Comparison of ENCODE assay signal across 8 mouse cellular contexts in the genomic region with DNA sequence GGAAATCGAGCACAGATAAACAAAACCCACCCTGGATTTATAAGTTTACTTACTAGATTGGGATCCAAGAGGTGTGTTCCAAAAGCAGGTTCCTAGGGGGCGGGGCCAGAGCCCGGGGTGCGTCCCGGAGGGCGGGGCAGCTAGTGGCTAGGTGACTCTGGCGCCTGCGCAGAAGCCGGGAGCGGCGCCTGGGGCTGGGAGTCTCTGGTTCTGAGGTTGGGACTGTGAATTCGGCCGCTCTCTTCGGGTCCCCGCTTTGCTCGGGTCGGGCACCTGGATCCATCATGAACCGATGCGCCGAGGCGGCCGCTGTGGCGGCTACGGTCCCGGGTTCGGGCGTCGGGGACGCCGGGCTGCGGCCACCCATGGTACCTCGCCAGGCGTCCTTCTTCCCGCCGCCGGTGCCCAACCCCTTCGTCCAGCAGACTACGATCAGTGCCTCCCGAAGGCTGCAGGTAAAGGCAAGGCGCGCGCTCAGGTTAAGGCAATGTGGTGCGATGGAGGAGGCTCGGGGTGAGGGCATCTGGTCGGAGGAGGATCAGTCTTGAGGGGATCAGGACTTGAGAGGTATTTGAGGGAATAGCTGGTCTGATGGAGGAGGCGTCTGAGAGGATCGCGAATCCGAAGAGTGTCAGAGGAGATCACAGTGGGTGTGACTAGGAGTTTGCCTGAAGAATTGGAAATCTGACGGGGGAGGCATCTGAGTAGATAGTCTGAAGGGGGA. TPM values are rescaled to one million over a fixed set of nuclear protein-coding genes. Genes with fewer than 3 reads are reported as not detected.
DNase-seq lines count a peak whose midpoint lies in the region; ATAC-seq and TF ChIP-seq lines count a peak whose summit lies in the region.

A gene (plus strand): TSS at position 169 of the 724 bp plus-strand sequence.

- TF ChIP-seq POLR2A in brain, embryonic 14.5 days (IDR thresholded peaks at IDR 0.05; ENCODE audit: borderline replicate concordance, extremely low read depth, insufficient read depth, insufficient read length, poor library complexity, severe bottlenecking) = peak; percentile 38; the same call in 1 of the 2 replicates
- no peak for TF ChIP-seq POLR2A in spleen, adult 2 months (IDR thresholded peaks at IDR 0.05; ENCODE audit: low read depth, low read length)

- no peaks in the 10 kb centered on the region; the same call in 1 of the 2 replicates for H3K27me3 ChIP-seq in embryonic facial prominence, embryonic 15.5 days
- H3K27me3 ChIP-seq in heart, embryonic 12.5 days (replicated peaks) = peaks cover 10% of the 10 kb centered on the region; the same call in 1 of the 2 replicates
- H3K27me3 ChIP-seq in kidney, embryonic 15.5 days = peaks cover 13% of the 10 kb centered on the region; the same call in 1 of the 2 replicates
- peaks cover 4% of the 10 kb centered on the region; the same call in 1 of the 2 replicates for H3K27me3 ChIP-seq in midbrain, embryonic 15.5 days (replicated peaks)
- peaks cover 4% of the 10 kb centered on the region; the same call in 1 of the 2 replicates for H3K27me3 ChIP-seq in spleen, adult 2 months (ENCODE audit: control insufficient read depth, insufficient read depth, low read length)

- peaks cover 16% of the 10 kb centered on the region for H3K36me3 ChIP-seq in embryonic facial prominence, embryonic 15.5 days
- H3K36me3 ChIP-seq in heart, embryonic 12.5 days = peaks cover 8% of the 10 kb centered on the region; the same call in 1 of the 2 replicates
- H3K36me3 ChIP-seq in kidney, embryonic 15.5 days = no peaks in the 10 kb centered on the region; the same call in 1 of the 2 replicates
- H3K36me3 ChIP-seq in midbrain, embryonic 15.5 days (replicated peaks) = no peaks in the 10 kb centered on the region
- H3K36me3 ChIP-seq in spleen, adult 2 months (ENCODE audit: control insufficient read depth, insufficient read depth, low read length) = no peaks in the 10 kb centered on the region

- under 1% methylated on average over 50 of the region's 50 CpGs for WGBS in embryonic facial prominence, embryonic 15.5 days
- 1% methylated on average over 49 of the region's 50 CpGs for WGBS in heart, embryonic 12.5 days
- under 1% methylated on average over 50 of the region's 50 CpGs for WGBS in kidney, embryonic 15.5 days
- under 1% methylated on average over 50 of the region's 50 CpGs for WGBS in midbrain, embryonic 15.5 days
- WGBS in spleen, adult 2 months = 2% methylated on average over 50 of the region's 50 CpGs

- H3K9me3 ChIP-seq in embryonic facial prominence, embryonic 15.5 days (replicated peaks) = no peaks in the 10 kb centered on the region
- no peaks in the 10 kb centered on the region for H3K9me3 ChIP-seq in heart, embryonic 12.5 days (replicated peaks)
- H3K9me3 ChIP-seq in kidney, embryonic 15.5 days (replicated peaks) = no peaks in the 10 kb centered on the region
- no peaks in the 10 kb centered on the region for H3K9me3 ChIP-seq in midbrain, embryonic 15.5 days

- TF ChIP-seq CTCF in brain, embryonic 14.5 days (IDR thresholded peaks at IDR 0.05; ENCODE audit: borderline replicate concordance, extremely low read depth, insufficient read depth, insufficient read length) = no peak
- no peak for TF ChIP-seq CTCF in spleen, adult 2 months (IDR thresholded peaks at IDR 0.05; ENCODE audit: extremely low read depth, insufficient read depth, insufficient read length, insufficient replicate concordance)

- peak; percentile 80 for DNase-seq in brain, embryonic 14.5 days (ENCODE audit: low read depth)
- DNase-seq in liver = peak; percentile 76
- DNase-seq in spleen, adult 2 months (ENCODE audit: low read depth in 1 of 2, low spot score in 2 of 2) = peak in 1 of 2 experiments; percentile 68
- DNase-seq in adipocyte (ENCODE audit: low spot score) = no peak

- H3K4me1 ChIP-seq in embryonic facial prominence, embryonic 15.5 days = peaks cover 29% of the 10 kb centered on the region
- peaks cover 13% of the 10 kb centered on the region; the same call in 1 of the 2 replicates for H3K4me1 ChIP-seq in heart, embryonic 12.5 days (replicated peaks)
- peaks cover 36% of the 10 kb centered on the region for H3K4me1 ChIP-seq in kidney, embryonic 15.5 days
- peaks cover 5% of the 10 kb centered on the region; the same call in 1 of the 2 replicates for H3K4me1 ChIP-seq in midbrain, embryonic 15.5 days
- peaks cover 13% of the 10 kb centered on the region; the same call in 1 of the 2 replicates for H3K4me1 ChIP-seq in spleen, adult 2 months (ENCODE audit: control insufficient read depth, insufficient read depth, insufficient read length)

- H3K4me2 ChIP-seq in embryonic facial prominence, embryonic 15.5 days (replicated peaks) = peak within 1 kb of the TSS; percentile 89
- peak within 1 kb of the TSS; percentile 84 for H3K4me2 ChIP-seq in heart, embryonic 12.5 days
- H3K4me2 ChIP-seq in kidney, embryonic 15.5 days = peak within 1 kb of the TSS; percentile 84
- peak within 1 kb of the TSS; percentile 62 for H3K4me2 ChIP-seq in midbrain, embryonic 15.5 days

- peak within 1 kb of the TSS; percentile 70 for H3K9ac ChIP-seq in embryonic facial prominence, embryonic 15.5 days
- H3K9ac ChIP-seq in heart, embryonic 12.5 days = peak within 1 kb of the TSS; percentile 73
- peak within 1 kb of the TSS; percentile 47 for H3K9ac ChIP-seq in kidney, embryonic 15.5 days
- peak within 1 kb of the TSS; percentile 52 for H3K9ac ChIP-seq in midbrain, embryonic 15.5 days

- peak; percentile 49; the same call in 1 of the 2 replicates for ATAC-seq in embryonic facial prominence, embryonic 15.5 days (ENCODE audit: insufficient number of reproducible peaks, low FRiP score, low TSS enrichment, low read depth)
- peak; percentile 76; the same call in 1 of the 2 replicates for ATAC-seq in heart, embryonic 12.5 days (ENCODE audit: insufficient number of reproducible peaks, low FRiP score)
- peak; percentile 79 for ATAC-seq in kidney, embryonic 15.5 days (replicated peaks; ENCODE audit: low FRiP score)
- ATAC-seq in midbrain, embryonic 15.5 days (replicated peaks) = peak; percentile 82

- H3K27ac ChIP-seq in embryonic facial prominence, embryonic 15.5 days (replicated peaks) = peak within 1 kb of the TSS; percentile 58; the same call in 1 of the 2 replicates
- no peak within 1 kb of the TSS for H3K27ac ChIP-seq in heart, embryonic 12.5 days (ENCODE audit: poor library complexity, severe bottlenecking)
- no peak within 1 kb of the TSS for H3K27ac ChIP-seq in kidney, embryonic 15.5 days
- no peak within 1 kb of the TSS for H3K27ac ChIP-seq in midbrain, embryonic 15.5 days
- H3K27ac ChIP-seq in spleen, adult 2 months (ENCODE audit: insufficient read depth, low read length) = peak within 1 kb of the TSS; percentile 67

- peak within 1 kb of the TSS; percentile 70 for H3K4me3 ChIP-seq in embryonic facial prominence, embryonic 15.5 days (replicated peaks)
- peak within 1 kb of the TSS; percentile 64 for H3K4me3 ChIP-seq in heart, embryonic 12.5 days
- H3K4me3 ChIP-seq in kidney, embryonic 15.5 days (replicated peaks) = peak within 1 kb of the TSS; percentile 57
- H3K4me3 ChIP-seq in midbrain, embryonic 15.5 days = peak within 1 kb of the TSS; percentile 50
- peak within 1 kb of the TSS; percentile 72 for H3K4me3 ChIP-seq in spleen, adult 2 months (ENCODE audit: extremely low read depth, insufficient read depth, insufficient read length)

RNA-seq across cellular contexts. Expression of the gene that starts here (rescaled TPM):
- 6.7 and 7.0 TPM in 2 replicates for polyA plus RNA-seq in brain, embryonic 14.5 days (2012; rRNA removed)
- polyA plus RNA-seq in embryonic facial prominence, embryonic 15.5 days (2015; fragmentation: Nextera tagmentation; extraction: Ambion mirVana) = 17.8 and 19.5 TPM in 2 replicates
- polyA plus RNA-seq in heart, embryonic 12.5 days (2016; fragmentation: Nextera tagmentation; extraction: Ambion mirVana) = 3.0 and 4.9 TPM in 2 replicates
- polyA plus RNA-seq in kidney, embryonic 15.5 days (2015; fragmentation: Nextera tagmentation; extraction: Ambion mirVana) = 6.1 and 7.3 TPM in 2 replicates
- 7.3 and 8.9 TPM in 2 replicates for polyA plus RNA-seq in midbrain, embryonic 15.5 days (2015; fragmentation: Nextera tagmentation; extraction: Ambion mirVana)
- 9.2 and 11.2 TPM in 2 replicates for polyA plus RNA-seq in spleen, adult 2 months (2012; rRNA removed)

Comparison
In these comparisons a context has a peak if more than half of its experiments do, and no peak if none do; other contexts are left out.
1. H3K27ac ChIP-seq: peak in embryonic facial prominence, embryonic 15.5 days (single experiment) and spleen, adult 2 months (single experiment); none in heart, embryonic 12.5 days (single experiment), kidney, embryonic 15.5 days (single experiment) and midbrain, embryonic 15.5 days (single experiment).
2. Peak in every context shown above with its lines, with median percentiles within 50 percentile points of each other: ATAC-seq, H3K4me2 ChIP-seq, H3K4me3 ChIP-seq and H3K9ac ChIP-seq.